ENCODE assay signal across 27 mouse cellular contexts in genomic region chr17:43734252-43734651, GRCm38 (mm10).
A peak's percentile ranks its signal among the peaks of the same experiment; 100 is the strongest.
DNase-seq lines count a peak whose midpoint lies in the region; ATAC-seq and TF ChIP-seq lines count a peak whose summit lies in the region.
"Had no signal": no experiment of that assay in that cellular context is flagged by ENCODE, and none has a peak within 500 bp of the region (broad histone marks: within the 10 kb centered on the region; RNA-seq: fewer than 3 reads in every experiment).

No protein-coding gene starts in this region.

- no peak for ATAC-seq in lung, embryonic 14.5 days (ENCODE audit: insufficient read depth)
- ATAC-seq: forebrain, embryonic 14.5 days; forebrain, postnatal 0 days; Patski had no signal

- intact Hi-C loops in gastrocnemius, adult 2 months (cut with DNase I): no loop called here
- intact Hi-C loops in gastrocnemius, postnatal 36 days (cut with DNase I): no loop called here

- H3K4me1 ChIP-seq in lung, embryonic 14.5 days (ENCODE audit: insufficient read depth): no peaks in the 10 kb centered on the region
- H3K4me1 ChIP-seq: embryonic facial prominence, embryonic 12.5 days; embryonic facial prominence, embryonic 15.5 days; heart, embryonic 10.5 days; heart, embryonic 13.5 days had no signal

- H3K9ac ChIP-seq in lung, embryonic 14.5 days: no peak overlapping the region
- H3K9ac ChIP-seq: embryonic facial prominence, embryonic 12.5 days; embryonic facial prominence, embryonic 15.5 days; forebrain, postnatal 0 days; heart, embryonic 13.5 days; hindbrain, embryonic 14.5 days had no signal

- H3K4me2 ChIP-seq in lung, embryonic 14.5 days: no peak overlapping the region
- H3K4me2 ChIP-seq: embryonic facial prominence, embryonic 12.5 days; embryonic facial prominence, embryonic 15.5 days; heart, embryonic 13.5 days; hindbrain, embryonic 14.5 days had no signal

- 0 out of 2 replicates have a peak overlapping the region, but pooled peaks have one; percentile 36 for H3K27ac ChIP-seq in gastrocnemius, adult 2 months
- no peak overlapping the region for H3K27ac ChIP-seq in lung, embryonic 14.5 days (ENCODE audit: low read depth)
- H3K27ac ChIP-seq: embryonic facial prominence, embryonic 12.5 days; embryonic facial prominence, embryonic 15.5 days; heart, adult 2 months; heart, embryonic 10.5 days; heart, embryonic 13.5 days; hindbrain, embryonic 14.5 days had no signal

- no peak for DNase-seq in gastrocnemius, adult 2 months
- no peak for DNase-seq in gastrocnemius, postnatal 36 days
- DNase-seq in lung, embryonic 14.5 days: peak; percentile 56
- DNase-seq in lung, postnatal 36 days: no peak
- peak; percentile 27 for DNase-seq in lung, postnatal 10 days
- DNase-seq in lung, postnatal 14 days: no peak
- DNase-seq in skeletal muscle tissue, adult 2 months (ENCODE audit: low read depth, low spot score): peak; percentile 33
- no peak for DNase-seq in kidney, postnatal 10 days
- DNase-seq: adrenal gland, postnatal 10 days; adrenal gland, postnatal 36 days; cerebellum, adult 18-20 months; cerebellum, adult 9-10 months; cerebellum, postnatal 25 days; forebrain, postnatal 0 days; gastrocnemius, postnatal 25 days; heart, adult 2 months; heart, postnatal 14 days; heart, postnatal 4 days had no signal

- 49% methylated on average over 4 of the region's 4 CpGs for WGBS in lung, embryonic 14.5 days

- TF ChIP-seq CTCF in gastrocnemius, adult 2 months (IDR thresholded peaks at IDR 0.05): no peak
- no peak for TF ChIP-seq CTCF in lung, embryonic 14.5 days (IDR thresholded peaks at IDR 0.05; ENCODE audit: low read depth)

- no peaks in the 10 kb centered on the region for H3K27me3 ChIP-seq in lung, embryonic 14.5 days (ENCODE audit: insufficient read depth, low read length)
- H3K27me3 ChIP-seq: CH12.LX; embryonic facial prominence, embryonic 12.5 days; embryonic facial prominence, embryonic 15.5 days; heart, embryonic 13.5 days; Patski had no signal

- no peaks in the 10 kb centered on the region for H3K9me3 ChIP-seq in lung, embryonic 14.5 days (ENCODE audit: low read depth, low read length)
- H3K9me3 ChIP-seq: embryonic facial prominence, embryonic 12.5 days; embryonic facial prominence, embryonic 15.5 days; heart, embryonic 10.5 days; heart, embryonic 13.5 days had no signal

- H3K36me3 ChIP-seq in lung, embryonic 14.5 days (ENCODE audit: insufficient read depth): 0 out of 2 replicates have a peak, but pooled peaks cover 5% of the 10 kb centered on the region
- H3K36me3 ChIP-seq: embryonic facial prominence, embryonic 12.5 days; embryonic facial prominence, embryonic 15.5 days; G1E; heart, embryonic 10.5 days had no signal

- H3K4me3 ChIP-seq in gastrocnemius, adult 2 months: no peak overlapping the region
- H3K4me3 ChIP-seq in lung, embryonic 14.5 days (ENCODE audit: low read depth, low read length): no peak overlapping the region
- H3K4me3 ChIP-seq: embryonic facial prominence, embryonic 12.5 days; embryonic facial prominence, embryonic 15.5 days; heart, adult 2 months; heart, embryonic 10.5 days; heart, embryonic 13.5 days had no signal

Comparison
In these comparisons a context has a peak if more than half of its experiments do, and no peak if none do; other contexts are left out.
1. DNase-seq: peak in lung, embryonic 14.5 days (single experiment), lung, postnatal 10 days (single experiment) and skeletal muscle tissue, adult 2 months (single experiment); none in gastrocnemius, adult 2 months (single experiment), gastrocnemius, postnatal 36 days (0 of 2), lung, postnatal 36 days (single experiment), lung, postnatal 14 days (single experiment) and kidney, postnatal 10 days (single experiment).